Mouse (Mus musculus): ENCODE measurements around the gene Olfr248. TPM values are rescaled to one million over a fixed set of nuclear protein-coding genes. Genes with fewer than 3 reads are reported as not detected.

Olfr248 gene
- polyA plus RNA-seq (2012; rRNA removed): 0.05 TPM in 1 of 2 replicates, not detected in the other

DNA sequence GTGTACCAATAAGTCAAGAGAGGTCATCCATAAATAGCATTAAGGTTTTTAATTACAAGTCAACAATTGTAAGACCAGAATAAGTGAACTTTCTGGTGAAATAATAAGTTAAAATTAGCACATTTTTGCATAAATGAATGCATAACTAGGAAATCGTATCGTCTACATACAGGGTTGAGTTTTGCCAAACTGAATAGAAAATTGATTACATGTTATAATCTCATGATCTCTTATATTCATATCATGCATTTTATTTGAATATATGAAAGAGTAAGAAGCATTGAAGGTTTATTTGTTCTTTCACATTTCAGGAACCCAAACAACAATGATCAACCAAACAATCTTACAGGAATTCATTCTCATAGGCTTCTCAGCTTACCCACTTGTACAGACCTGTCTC is at the start of gene Olfr248:
Gene Olfr248 (plus strand): TSS at position 301 of the 400 bp plus-strand sequence.

DNA sequence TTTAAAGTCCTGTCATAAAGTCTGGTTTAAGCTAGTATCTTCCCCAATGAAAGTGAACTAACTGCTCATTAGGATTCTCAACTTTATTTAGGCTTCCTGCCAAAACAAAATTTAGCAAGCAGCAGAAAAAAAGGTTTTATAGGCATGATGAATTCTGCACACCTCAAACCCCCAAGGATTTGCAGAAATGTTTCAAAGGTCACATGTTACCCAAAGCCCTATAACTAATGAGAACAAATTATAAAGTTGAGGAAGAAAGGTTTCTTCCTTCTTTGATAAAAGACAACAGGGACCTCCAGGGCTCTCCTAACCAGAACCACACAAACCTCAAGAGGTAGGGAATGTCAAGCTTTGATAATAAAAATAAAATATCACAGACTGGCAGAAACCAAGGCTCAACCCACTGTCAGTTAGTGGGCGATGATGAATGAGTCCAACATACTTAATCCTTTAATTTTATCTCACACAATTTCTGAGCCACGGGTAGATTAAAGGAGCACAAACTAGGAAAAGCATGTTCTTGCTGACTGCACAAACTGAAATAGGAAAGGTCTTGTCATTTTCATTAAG is 25.9 kb upstream of the Olfr248 start, which contains the start of gene Olfr417:
Gene Olfr417 (plus strand): TSS at position 241 of the 570 bp plus-strand sequence.

DNA sequence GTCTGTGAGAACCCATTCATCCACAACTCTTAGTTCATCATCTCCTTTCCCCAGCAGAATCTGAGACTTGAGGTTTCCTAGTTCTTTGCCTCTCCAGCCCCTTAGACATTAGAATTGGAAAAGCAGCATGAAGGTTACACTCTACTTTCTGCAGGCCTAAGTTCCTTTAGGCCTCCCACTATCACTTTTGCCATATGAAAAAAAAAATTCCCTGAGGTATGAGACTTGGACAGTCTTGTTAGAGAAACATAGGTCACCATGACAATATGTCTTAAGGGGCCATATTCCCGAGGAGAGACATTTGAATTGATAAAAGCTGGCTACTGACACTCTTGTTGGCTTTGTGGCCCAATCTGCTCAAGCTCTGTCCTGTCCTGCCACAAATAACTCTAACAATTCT is 32.9 kb downstream of the Olfr248 start, which contains the start of gene Olfr414:
Gene Olfr414 (plus strand): TSS at position 301 of the 400 bp plus-strand sequence.

Other genes starting within 250 kb of the Olfr248 start
- gene Olfr420, start 235.4 kb upstream of the Olfr248 start, polyA plus RNA-seq (2012; rRNA removed): not detected in 2 replicates
- gene Spta1, start 218.3 kb upstream of the Olfr248 start, polyA plus RNA-seq (2012; rRNA removed): 14.8 and 15.7 TPM in 2 replicates
- gene Olfr419, start 139.0 kb upstream of the Olfr248 start, polyA plus RNA-seq (2012; rRNA removed): not detected in 2 replicates
- gene Mptx1, start 60.5 kb upstream of the Olfr248 start, polyA plus RNA-seq (2012; rRNA removed): not detected in 2 replicates
- gene Olfr417, start 25.9 kb upstream of the Olfr248 start, polyA plus RNA-seq (2012; rRNA removed): not detected in 2 replicates
- 0.06 TPM in 1 of 2 replicates, not detected in the other for gene Olfr414, start 33.0 kb downstream of the Olfr248 start, polyA plus RNA-seq (2012; rRNA removed)
- gene Olfr220, start 51.0 kb downstream of the Olfr248 start, polyA plus RNA-seq (2012; rRNA removed): not detected in 2 replicates
- gene Fmn2, start 110.8 kb downstream of the Olfr248 start, polyA plus RNA-seq (2012; rRNA removed): 0.05 and 0.07 TPM in 2 replicates

Data from liver, embryonic 18 days (tissue).